Mouse (Mus musculus): ENCODE data around the gene Lrrc30.

DNA sequence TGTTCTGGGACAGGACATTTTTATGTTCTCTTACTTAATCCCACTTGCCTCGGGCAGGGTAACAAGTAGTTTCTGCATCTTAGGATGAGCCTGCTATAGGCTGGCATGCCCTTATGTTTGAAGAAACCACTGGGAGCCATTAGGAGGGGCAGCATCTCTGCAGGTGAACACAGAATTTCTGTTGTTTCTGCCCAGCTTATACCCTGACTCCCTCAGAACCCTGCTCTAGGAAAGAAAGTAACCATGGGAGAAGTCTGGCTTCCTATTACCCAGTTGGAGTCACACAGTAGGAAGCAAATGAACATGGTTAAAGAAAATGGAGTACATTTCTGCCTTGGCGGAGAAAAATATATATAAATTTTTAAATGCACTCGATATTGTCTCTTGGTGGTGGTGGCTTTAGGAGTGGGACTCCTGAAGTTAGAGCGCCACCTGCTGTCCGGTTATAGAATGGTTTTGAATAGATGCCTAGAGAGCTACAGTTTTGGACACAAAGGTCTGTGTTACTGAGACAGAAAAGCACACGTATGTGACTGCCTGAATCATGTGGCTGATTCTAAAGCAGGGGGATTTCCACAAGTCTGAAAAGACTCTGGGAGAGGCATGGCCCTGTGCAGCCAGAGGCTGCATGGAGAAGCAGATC lies 47.5 kb downstream of the Lrrc30 start:
- no peak for TF ChIP-seq CTCF (IDR thresholded peaks at IDR 0.05; ENCODE audit: borderline replicate concordance, control insufficient read depth, extremely low read depth, insufficient read depth, low read length, poor library complexity)
- no peak for TF ChIP-seq POLR2A (IDR thresholded peaks at IDR 0.05; ENCODE audit: control insufficient read depth, extremely low read depth, insufficient read depth, low read length, poor library complexity)
